ENCODE assay signal across 8 mouse cellular contexts in the genomic region with DNA sequence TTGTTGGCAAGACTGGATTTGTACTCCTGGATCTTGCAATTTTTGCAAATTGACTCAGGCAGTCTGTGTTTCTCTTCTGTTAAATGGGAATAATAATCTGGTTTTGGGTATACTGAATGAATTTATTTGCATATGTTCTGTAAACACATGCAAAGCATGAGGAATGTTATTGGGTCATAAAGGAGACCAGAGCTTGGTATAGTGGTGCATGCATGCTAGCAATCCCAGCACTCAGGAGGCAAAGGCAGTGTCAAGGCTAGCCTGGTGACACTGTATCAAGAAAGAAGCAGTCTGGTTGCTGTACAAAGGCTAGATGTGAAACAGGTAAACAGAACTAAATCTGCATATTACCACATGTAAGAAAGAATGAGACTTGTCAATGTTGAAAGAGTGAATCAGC. TPM values are rescaled to one million over a fixed set of nuclear protein-coding genes. Genes with fewer than 3 reads are reported as not detected.
DNase-seq lines count a peak whose midpoint lies in the region; ATAC-seq and TF ChIP-seq lines count a peak whose summit lies in the region.

No protein-coding gene starts in this region.

- peak overlapping the region; percentile 87 for H3K4me2 ChIP-seq in embryonic facial prominence, embryonic 14.5 days (ENCODE audit: low read depth, low read length)
- peak overlapping the region; percentile 79 for H3K4me2 ChIP-seq in intestine, postnatal 0 days (replicated peaks; ENCODE audit: low read depth)
- H3K4me2 ChIP-seq in neural tube, embryonic 13.5 days = peak overlapping the region; percentile 87

- no peak for DNase-seq in lung, adult 2 months
- DNase-seq in lung, postnatal 10 days = no peak
- no peak for DNase-seq in embryonic facial prominence, embryonic 14.5 days (ENCODE audit: low spot score)
- DNase-seq in right cerebral cortex, postnatal 25 days = no peak
- DNase-seq in adrenal gland, postnatal 14 days = no peak
- no peak for DNase-seq in layer of hippocampus, adult 8-10 months (ENCODE audit: low spot score in 2 of 2)

- H3K4me1 ChIP-seq in lung, adult 2 months (ENCODE audit: control insufficient read depth, insufficient read depth, low read length) = peaks cover 16% of the 10 kb centered on the region
- peaks cover 15% of the 10 kb centered on the region for H3K4me1 ChIP-seq in embryonic facial prominence, embryonic 14.5 days (ENCODE audit: control insufficient read depth, insufficient read depth, low read length)
- H3K4me1 ChIP-seq in intestine, postnatal 0 days (replicated peaks; ENCODE audit: control insufficient read depth, insufficient read depth, low read length) = peaks cover 5% of the 10 kb centered on the region; the same call in 1 of the 2 replicates
- H3K4me1 ChIP-seq in neural tube, embryonic 13.5 days (replicated peaks) = peaks cover 50% of the 10 kb centered on the region

- H3K36me3 ChIP-seq in embryonic facial prominence, embryonic 14.5 days (ENCODE audit: control insufficient read depth, insufficient read depth, low read length) = peaks cover 5% of the 10 kb centered on the region; the same call in 1 of the 2 replicates
- H3K36me3 ChIP-seq in intestine, postnatal 0 days (ENCODE audit: control insufficient read depth, insufficient read depth) = 0 out of 2 replicates have a peak, but pooled peaks cover 3% of the 10 kb centered on the region
- H3K36me3 ChIP-seq in neural tube, embryonic 13.5 days = peaks cover 4% of the 10 kb centered on the region

- no peaks in the 10 kb centered on the region for H3K9me3 ChIP-seq in embryonic facial prominence, embryonic 14.5 days (ENCODE audit: control insufficient read depth, low read length)
- H3K9me3 ChIP-seq in intestine, postnatal 0 days (ENCODE audit: control insufficient read depth) = no peaks in the 10 kb centered on the region
- no peaks in the 10 kb centered on the region for H3K9me3 ChIP-seq in neural tube, embryonic 13.5 days

- TF ChIP-seq POLR2A in lung, adult 2 months (IDR thresholded peaks at IDR 0.05; ENCODE audit: borderline replicate concordance, extremely low read depth, low read depth, low read length) = no peak

- no peaks in the 10 kb centered on the region for H3K27me3 ChIP-seq in embryonic facial prominence, embryonic 14.5 days (replicated peaks; ENCODE audit: control insufficient read depth, insufficient read depth, low read length)
- no peaks in the 10 kb centered on the region for H3K27me3 ChIP-seq in intestine, postnatal 0 days (replicated peaks; ENCODE audit: control insufficient read depth, insufficient read depth, low read length)
- H3K27me3 ChIP-seq in neural tube, embryonic 13.5 days = no peaks in the 10 kb centered on the region

- no peak overlapping the region for H3K27ac ChIP-seq in embryonic facial prominence, embryonic 14.5 days (replicated peaks; ENCODE audit: low read depth, low read length)
- H3K27ac ChIP-seq in intestine, postnatal 0 days (ENCODE audit: low read depth, low read length) = peak overlapping the region; percentile 95; the same call in 1 of the 2 replicates
- peak overlapping the region; percentile 97 for H3K27ac ChIP-seq in neural tube, embryonic 13.5 days (replicated peaks)

- peak overlapping the region; percentile 81 for H3K9ac ChIP-seq in embryonic facial prominence, embryonic 14.5 days (ENCODE audit: low read depth, low read length)
- H3K9ac ChIP-seq in intestine, postnatal 0 days (ENCODE audit: low read depth, low read length) = peak overlapping the region; percentile 80
- H3K9ac ChIP-seq in neural tube, embryonic 13.5 days = peak overlapping the region; percentile 83

- no peak for TF ChIP-seq CTCF in lung, adult 2 months (IDR thresholded peaks at IDR 0.05; ENCODE audit: insufficient read depth, low read length)
- TF ChIP-seq CTCF in intestine, postnatal 0 days (IDR thresholded peaks at IDR 0.05; ENCODE audit: low read depth) = no peak

- ATAC-seq in embryonic facial prominence, embryonic 14.5 days (ENCODE audit: low read depth) = no peak
- no peak for ATAC-seq in intestine, postnatal 0 days
- no peak for ATAC-seq in neural tube, embryonic 13.5 days (ENCODE audit: low read depth)

- peak overlapping the region; percentile 97 for H3K4me3 ChIP-seq in lung, adult 2 months (replicated peaks; ENCODE audit: extremely low read depth, low read depth, low read length)
- peak overlapping the region; percentile 58 for H3K4me3 ChIP-seq in embryonic facial prominence, embryonic 14.5 days (ENCODE audit: low read depth, low read length)
- H3K4me3 ChIP-seq in intestine, postnatal 0 days (ENCODE audit: low read depth, low read length) = peak overlapping the region; percentile 91
- H3K4me3 ChIP-seq in neural tube, embryonic 13.5 days = peak overlapping the region; percentile 65

RNA-seq across cellular contexts. Expression of a gene that starts 1.5 kb away (rescaled TPM):
- polyA plus RNA-seq in lung, adult 2 months (2012; rRNA removed) = 146 and 208 TPM in 2 replicates
- polyA plus RNA-seq in embryonic facial prominence, embryonic 14.5 days (2014; fragmentation: Nextera tagmentation; extraction: Ambion mirVana) = 335 and 378 TPM in 2 replicates
- polyA plus RNA-seq in intestine, postnatal 0 days (2015; fragmentation: Nextera tagmentation; extraction: Ambion mirVana) = 172 and 178 TPM in 2 replicates
- polyA plus RNA-seq in neural tube, embryonic 13.5 days (2015; fragmentation: Nextera tagmentation; extraction: Ambion mirVana) = 664 and 692 TPM in 2 replicates
- total RNA-seq in adrenal gland, postnatal 14 days (2021) = 286 and 318 TPM in 2 replicates
- total RNA-seq in layer of hippocampus, adult 8-10 months (2022) = 100 to 1,000 TPM; 510 to 549 (median 533) TPM

RNA-seq across cellular contexts. Expression of a gene that starts 27.1 kb away (rescaled TPM):
- polyA plus RNA-seq in lung, adult 2 months (2012; rRNA removed) = not detected in 2 replicates
- not detected in 2 replicates for polyA plus RNA-seq in embryonic facial prominence, embryonic 14.5 days (2014; fragmentation: Nextera tagmentation; extraction: Ambion mirVana)
- not detected in 2 replicates for polyA plus RNA-seq in intestine, postnatal 0 days (2015; fragmentation: Nextera tagmentation; extraction: Ambion mirVana)
- not detected in 2 replicates for polyA plus RNA-seq in neural tube, embryonic 13.5 days (2015; fragmentation: Nextera tagmentation; extraction: Ambion mirVana)
- total RNA-seq in adrenal gland, postnatal 14 days (2021) = not detected in 2 replicates
- not detected for total RNA-seq in layer of hippocampus, adult 8-10 months (2022)

RNA-seq across cellular contexts. Expression of a gene that starts 41.7 kb away (rescaled TPM):
- not detected in 2 replicates for polyA plus RNA-seq in lung, adult 2 months (2012; rRNA removed)
- polyA plus RNA-seq in embryonic facial prominence, embryonic 14.5 days (2014; fragmentation: Nextera tagmentation; extraction: Ambion mirVana) = not detected in 2 replicates
- polyA plus RNA-seq in intestine, postnatal 0 days (2015; fragmentation: Nextera tagmentation; extraction: Ambion mirVana) = not detected in 2 replicates
- polyA plus RNA-seq in neural tube, embryonic 13.5 days (2015; fragmentation: Nextera tagmentation; extraction: Ambion mirVana) = not detected in 2 replicates
- not detected in 2 replicates for total RNA-seq in adrenal gland, postnatal 14 days (2021)
- total RNA-seq in layer of hippocampus, adult 8-10 months (2022) = not detected

RNA-seq across cellular contexts. Expression of a gene that starts 49.6 kb away (rescaled TPM):
- polyA plus RNA-seq in lung, adult 2 months (2012; rRNA removed) = not detected in 2 replicates
- polyA plus RNA-seq in embryonic facial prominence, embryonic 14.5 days (2014; fragmentation: Nextera tagmentation; extraction: Ambion mirVana) = not detected in 2 replicates
- polyA plus RNA-seq in intestine, postnatal 0 days (2015; fragmentation: Nextera tagmentation; extraction: Ambion mirVana) = not detected in 2 replicates
- not detected in 2 replicates for polyA plus RNA-seq in neural tube, embryonic 13.5 days (2015; fragmentation: Nextera tagmentation; extraction: Ambion mirVana)
- total RNA-seq in adrenal gland, postnatal 14 days (2021) = not detected in 2 replicates
- total RNA-seq in layer of hippocampus, adult 8-10 months (2022) = not detected
